Mouse (Mus musculus): ENCODE results near the gene Arhgdig.

The Arhgdig gene

GRCm38 (mm10) chr17:26207686-26208085, at the start of gene Arhgdig:
Gene Arhgdig (minus strand): TSS chr17:26207786.
- in situ Hi-C loops (cut with MboI; ENCODE audit: low pct_unique_long_range_greater_than_20kb in 1 of 2, low sequenced_read_pairs in 2 of 2, unreplicated experiment in 1 of 2), result no loop called here

- in situ Hi-C loops (cut with MboI; ENCODE audit: low pct_unique_long_range_greater_than_20kb in 1 of 2, low sequenced_read_pairs in 2 of 2, unreplicated experiment in 1 of 2), result no loop called here
These were observed 47.7 kb upstream of the Arhgdig start for GRCm38 (mm10) chr17:26255313-26255712.

DNA sequence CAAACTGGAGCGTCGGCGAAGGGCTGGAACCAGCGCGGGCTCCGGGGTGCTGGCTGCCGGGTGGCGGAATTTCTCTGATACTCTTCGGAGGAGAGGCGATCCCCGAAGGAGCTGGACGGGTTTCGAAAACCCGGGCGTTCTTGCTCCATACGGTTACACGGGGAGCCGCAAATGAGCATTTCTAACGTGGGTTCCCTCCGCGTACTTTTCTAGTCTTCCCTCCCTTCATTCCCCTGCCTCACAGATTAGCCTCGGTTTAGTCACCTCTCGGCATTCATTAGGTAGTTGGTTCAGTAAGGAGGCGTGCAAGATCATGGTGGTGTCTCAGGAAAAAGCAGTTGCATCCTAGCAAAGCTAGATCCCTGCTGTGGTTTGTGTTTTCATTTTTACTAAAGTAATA, 45.8 kb upstream of the Arhgdig start:
- in situ Hi-C loops (cut with MboI; ENCODE audit: low pct_unique_long_range_greater_than_20kb in 1 of 2, low sequenced_read_pairs in 2 of 2, unreplicated experiment in 1 of 2), result no loop called here

GRCm38 (mm10) chr17:26252539-26253251, 45.1 kb upstream of the Arhgdig start, which contains the start of gene Luc7l:
Gene Luc7l (plus strand): TSS chr17:26252896.
- in situ Hi-C loops (cut with MboI; ENCODE audit: low pct_unique_long_range_greater_than_20kb in 1 of 2, low sequenced_read_pairs in 2 of 2, unreplicated experiment in 1 of 2), result no loop called here

DNA sequence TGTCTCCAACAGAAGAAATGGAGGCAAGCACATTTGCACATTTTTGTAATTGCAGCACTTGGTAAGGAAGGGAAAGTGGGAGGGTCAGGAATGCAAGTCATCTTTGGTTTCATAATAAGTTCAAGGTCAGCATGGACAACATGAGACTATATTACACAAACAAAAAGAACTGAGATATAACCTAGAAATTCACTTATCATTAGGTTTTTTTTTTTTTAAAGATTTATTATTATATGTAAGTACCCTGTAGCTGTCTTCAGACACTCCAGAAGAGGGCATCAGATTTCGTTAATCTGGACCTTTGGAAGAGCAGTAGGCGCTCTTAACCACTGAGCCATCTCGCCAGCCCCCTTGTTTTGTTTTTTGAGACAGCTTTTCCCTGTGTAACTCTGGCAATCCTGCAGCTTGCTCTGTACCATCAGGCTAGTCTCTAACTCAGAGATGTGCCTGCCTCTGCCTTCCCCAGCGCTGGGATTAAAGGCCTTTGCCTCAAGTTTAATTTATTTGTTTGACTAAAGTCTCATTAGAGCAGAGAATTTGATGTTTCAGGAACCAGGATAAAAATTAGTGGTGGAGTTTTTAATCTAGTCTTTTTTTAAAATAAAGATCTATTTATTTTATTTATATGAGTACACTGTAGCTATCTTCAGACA, 44.4 kb upstream of the Arhgdig start:
- in situ Hi-C loops (cut with MboI; ENCODE audit: low pct_unique_long_range_greater_than_20kb in 1 of 2, low sequenced_read_pairs in 2 of 2, unreplicated experiment in 1 of 2), result no loop called here

- in situ Hi-C loops (cut with MboI; ENCODE audit: low pct_unique_long_range_greater_than_20kb in 1 of 2, low sequenced_read_pairs in 2 of 2, unreplicated experiment in 1 of 2), result no loop called here
These were observed 36.7 kb upstream of the Arhgdig start, which contains the start of gene Fam234a for GRCm38 (mm10) chr17:26244101-26244841. Gene Fam234a (minus strand): TSS chr17:26244242.

- in situ Hi-C loops (cut with MboI; ENCODE audit: low pct_unique_long_range_greater_than_20kb in 1 of 2, low sequenced_read_pairs in 2 of 2, unreplicated experiment in 1 of 2), result no loop called here
These were observed 36.0 kb upstream of the Arhgdig start for GRCm38 (mm10) chr17:26243471-26244100.

DNA sequence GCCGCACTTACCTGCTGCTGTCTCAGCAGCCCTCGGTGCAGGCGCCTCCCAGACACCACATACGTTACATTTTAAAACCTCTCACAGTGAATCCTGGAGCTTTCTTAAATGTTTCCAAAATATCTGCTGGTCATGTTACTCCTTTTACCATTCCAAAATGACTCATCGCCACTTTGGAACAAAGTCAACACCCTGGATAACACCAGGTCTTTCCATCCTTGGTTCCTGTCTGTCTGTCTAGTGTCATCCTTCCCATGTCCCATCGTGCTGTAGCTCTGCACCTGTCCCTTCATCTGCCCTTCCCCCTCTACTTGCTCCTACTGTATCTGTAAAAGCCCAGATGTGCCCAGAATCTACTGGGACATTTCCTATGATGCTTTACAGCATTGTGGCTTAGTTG, 33.4 kb upstream of the Arhgdig start:
- in situ Hi-C loops (cut with MboI; ENCODE audit: low pct_unique_long_range_greater_than_20kb in 1 of 2, low sequenced_read_pairs in 2 of 2, unreplicated experiment in 1 of 2), result no loop called here

- in situ Hi-C loops (cut with MboI; ENCODE audit: low pct_unique_long_range_greater_than_20kb in 1 of 2, low sequenced_read_pairs in 2 of 2, unreplicated experiment in 1 of 2), result no loop called here
These were observed 32.7 kb upstream of the Arhgdig start for GRCm38 (mm10) chr17:26240120-26240790.

GRCm38 (mm10) chr17:26239551-26239950, 32.0 kb upstream of the Arhgdig start:
- in situ Hi-C loops (cut with MboI; ENCODE audit: low pct_unique_long_range_greater_than_20kb in 1 of 2, low sequenced_read_pairs in 2 of 2, unreplicated experiment in 1 of 2), result no loop called here

GRCm38 (mm10) chr17:26237667-26238066, 30.1 kb upstream of the Arhgdig start:
- in situ Hi-C loops (cut with MboI; ENCODE audit: low pct_unique_long_range_greater_than_20kb in 1 of 2, low sequenced_read_pairs in 2 of 2, unreplicated experiment in 1 of 2), result no loop called here

- in situ Hi-C loops (cut with MboI; ENCODE audit: low pct_unique_long_range_greater_than_20kb in 1 of 2, low sequenced_read_pairs in 2 of 2, unreplicated experiment in 1 of 2), result no loop called here
These were observed 27.7 kb upstream of the Arhgdig start for GRCm38 (mm10) chr17:26235077-26235815.

DNA sequence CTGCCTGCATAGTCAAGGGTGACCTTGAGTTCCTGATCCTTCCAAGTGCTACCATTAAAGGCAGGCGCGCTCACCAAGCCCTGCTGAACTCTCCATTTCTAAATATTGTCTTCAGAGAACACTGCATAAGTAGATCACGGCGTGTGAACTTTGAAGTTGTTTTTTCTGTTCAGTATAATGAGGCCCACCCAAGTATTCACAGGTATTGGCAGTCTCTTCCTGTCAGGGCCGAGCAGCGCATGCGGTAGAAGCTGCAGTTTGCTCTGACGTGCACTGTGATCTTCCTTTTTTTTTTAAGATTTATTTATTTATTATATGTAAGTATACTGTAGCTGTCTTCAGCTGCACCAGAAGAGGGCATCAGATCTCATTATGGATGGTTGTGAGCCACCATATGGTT, 26.8 kb upstream of the Arhgdig start:
- in situ Hi-C loops (cut with MboI; ENCODE audit: low pct_unique_long_range_greater_than_20kb in 1 of 2, low sequenced_read_pairs in 2 of 2, unreplicated experiment in 1 of 2), result no loop called here

DNA sequence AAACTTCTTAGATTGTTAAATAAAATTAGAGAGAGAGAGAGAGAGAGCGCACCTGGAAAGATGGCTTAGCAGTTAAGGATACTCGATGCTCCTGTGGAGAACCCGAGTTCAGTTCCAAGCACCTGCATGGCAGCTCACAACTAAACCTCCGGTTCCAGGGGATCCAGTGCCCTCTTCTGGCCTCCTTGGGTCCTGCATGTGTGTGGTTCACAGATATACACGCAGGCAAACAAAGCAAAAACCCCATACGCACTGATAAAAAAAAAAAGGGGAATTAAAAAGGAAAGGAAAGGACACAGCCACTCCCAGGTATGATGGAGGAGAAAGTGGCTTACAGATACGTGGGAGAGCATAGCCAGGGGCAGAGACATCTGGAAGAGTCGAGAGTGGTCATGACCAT, 25.3 kb upstream of the Arhgdig start:
- in situ Hi-C loops (cut with MboI; ENCODE audit: low pct_unique_long_range_greater_than_20kb in 1 of 2, low sequenced_read_pairs in 2 of 2, unreplicated experiment in 1 of 2), result no loop called here

DNA sequence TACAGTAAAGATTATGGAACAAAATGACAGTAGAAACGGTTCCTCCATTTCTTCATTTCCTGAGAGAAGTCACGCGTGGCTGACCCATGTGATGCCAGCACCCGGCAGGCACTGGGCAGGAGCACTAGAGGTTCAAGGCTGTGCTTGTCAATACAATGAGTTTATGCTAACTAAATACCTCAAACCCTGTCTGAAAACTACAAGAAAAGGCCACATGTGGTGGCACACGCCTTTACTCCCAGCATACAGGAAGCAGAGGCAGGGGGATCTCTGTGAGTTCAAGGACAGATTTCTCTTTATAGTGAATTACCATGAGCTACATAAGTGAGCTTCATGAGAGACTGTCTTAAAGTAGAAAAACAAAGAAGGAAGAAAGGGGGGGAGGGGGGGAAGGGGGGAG, 23.6 kb upstream of the Arhgdig start:
- in situ Hi-C loops (cut with MboI; ENCODE audit: low pct_unique_long_range_greater_than_20kb in 1 of 2, low sequenced_read_pairs in 2 of 2, unreplicated experiment in 1 of 2), result no loop called here

GRCm38 (mm10) chr17:26229776-26230175, 22.2 kb upstream of the Arhgdig start:
- in situ Hi-C loops (cut with MboI; ENCODE audit: low pct_unique_long_range_greater_than_20kb in 1 of 2, low sequenced_read_pairs in 2 of 2, unreplicated experiment in 1 of 2), result no loop called here

GRCm38 (mm10) chr17:26225150-26225549, 17.6 kb upstream of the Arhgdig start:
- in situ Hi-C loops (cut with MboI; ENCODE audit: low pct_unique_long_range_greater_than_20kb in 1 of 2, low sequenced_read_pairs in 2 of 2, unreplicated experiment in 1 of 2), result no loop called here

DNA sequence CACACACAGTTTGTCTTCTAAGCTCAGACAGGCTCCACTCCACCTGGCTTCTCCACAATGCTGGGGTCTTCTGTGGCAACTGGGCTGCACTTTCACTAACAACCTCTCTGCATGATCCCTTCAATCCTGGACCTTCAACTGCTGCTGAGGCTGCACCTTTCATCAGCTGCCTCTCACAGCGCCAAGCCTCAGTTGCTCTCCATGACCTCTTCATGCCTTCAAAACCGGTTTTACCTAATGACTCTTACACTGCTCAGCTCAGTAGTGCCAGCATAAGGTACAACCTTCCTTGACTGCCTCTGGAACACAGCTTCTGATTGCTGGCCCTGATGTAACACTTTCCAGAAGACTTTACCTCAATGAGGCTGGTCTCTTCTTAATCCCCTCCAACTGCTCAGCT, 13.9 kb upstream of the Arhgdig start:
- in situ Hi-C loops (cut with MboI; ENCODE audit: low pct_unique_long_range_greater_than_20kb in 1 of 2, low sequenced_read_pairs in 2 of 2, unreplicated experiment in 1 of 2), result no loop called here
